Mouse (Mus musculus) CH12.LX (cell line): Measurements from ENCODE around the gene Prrx1.

Source experiments
- CTCF ChIP-seq, 2 experiments: IDR thresholded peaks in 1 of 2; conservative IDR thresholded peaks in 1 of 2; 2 replicates each; pipeline ENCODE4 v1.5.1; 2011 to 2012; ENCODE audit warnings: low read depth in 2 of 2, low read length in 2 of 2, improper control_type of control experiment in 1 of 2, inconsistent platforms in 1 of 2, mild to moderate bottlenecking in 1 of 2, moderate library complexity in 1 of 2
- EP300 ChIP-seq: IDR thresholded peaks from 2 replicates; pipeline ENCODE4 v1.6.1; 2011; ENCODE audit warnings: low read length, improper control_type of control experiment

DNA sequence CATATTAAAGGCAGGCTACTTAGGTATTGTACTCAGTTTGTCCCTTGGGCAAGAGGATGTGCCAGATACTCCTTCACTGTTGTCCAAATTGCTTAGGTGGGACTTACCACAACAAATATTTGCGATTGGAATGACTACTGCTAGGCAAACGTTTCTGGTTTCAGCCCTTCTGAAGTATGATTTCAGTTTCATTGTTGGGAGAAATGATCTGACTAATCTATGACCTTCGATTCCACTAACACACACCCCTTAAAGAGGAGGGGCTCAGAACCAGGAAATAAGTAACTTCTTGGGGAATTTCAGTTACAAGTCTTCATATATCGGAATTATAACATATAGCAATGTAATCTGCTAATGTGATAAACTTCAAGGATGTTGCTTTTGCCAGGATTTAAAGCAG lies 20.4 kb downstream of the Prrx1 start:
- TF ChIP-seq CTCF (conservative IDR thresholded peaks at IDR 0.05 in 1 of 2, IDR thresholded peaks at IDR 0.05 in 1 of 2; ENCODE audit: low read depth in 2 of 2, low read length in 2 of 2) = no peak
- peak; percentile 62; the same call in 1 of the 2 replicates for TF ChIP-seq EP300
